Mouse (Mus musculus): Measurements from ENCODE around the gene Rabepk. TPM values are rescaled to one million over a fixed set of nuclear protein-coding genes. Genes with fewer than 3 reads are reported as not detected.

The Rabepk gene
- polyA plus RNA-seq, 1 experiment from 2014 or later = 24.6 TPM

Other genes starting within 250 kb of the Rabepk start
- gene Gapvd1, start 44.7 kb downstream of the Rabepk start, polyA plus RNA-seq (2016; fragmentation: Nextera tagmentation; extraction: Ambion mirVana) = 124 and 130 TPM in 2 replicates
- gene Hspa5, start 27.9 kb downstream of the Rabepk start, polyA plus RNA-seq (2016; fragmentation: Nextera tagmentation; extraction: Ambion mirVana) = 609 and 641 TPM in 2 replicates
- 81.6 and 85.0 TPM in 2 replicates for gene Fbxw2, start 26.4 kb upstream of the Rabepk start, polyA plus RNA-seq (2016; fragmentation: Nextera tagmentation; extraction: Ambion mirVana)
- gene Gm34653, start 33.1 kb upstream of the Rabepk start, polyA plus RNA-seq (2016; fragmentation: Nextera tagmentation; extraction: Ambion mirVana) = 0.10 TPM in 1 of 2 replicates, not detected in the other
- gene Cutal, start 74.5 kb upstream of the Rabepk start, polyA plus RNA-seq (2016; fragmentation: Nextera tagmentation; extraction: Ambion mirVana) = 0.28 TPM in 1 of 2 replicates, not detected in the other
- gene Psmd5, start 75.1 kb upstream of the Rabepk start, polyA plus RNA-seq (2016; fragmentation: Nextera tagmentation; extraction: Ambion mirVana) = 106 and 107 TPM in 2 replicates
- gene Phf19, start 114.1 kb upstream of the Rabepk start, polyA plus RNA-seq (2016; fragmentation: Nextera tagmentation; extraction: Ambion mirVana) = 2.7 and 4.1 TPM in 2 replicates
- 0.35 and 1.3 TPM in 2 replicates for gene Traf1, start 161.9 kb upstream of the Rabepk start, polyA plus RNA-seq (2016; fragmentation: Nextera tagmentation; extraction: Ambion mirVana)

Measured in midbrain, embryonic 12.5 days (tissue).